In the genomic region with DNA sequence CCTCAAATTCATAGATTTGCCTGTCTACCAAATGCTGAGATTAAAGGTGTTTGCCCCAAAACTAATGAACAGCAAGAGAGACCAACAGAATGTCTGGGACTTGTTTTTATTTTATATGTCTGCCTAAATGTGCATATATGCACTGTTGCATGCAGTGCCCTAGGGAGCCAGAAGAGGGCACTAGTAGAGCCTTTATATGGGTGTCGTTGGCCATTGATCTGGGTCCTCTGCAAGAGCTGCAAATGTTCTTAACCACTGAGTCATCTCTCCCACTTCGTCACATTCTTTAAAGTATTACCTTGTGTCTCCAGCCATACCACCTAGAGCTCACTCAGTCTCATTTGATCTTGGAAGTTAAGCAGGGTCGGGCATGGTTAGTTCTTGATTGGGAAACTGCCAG, we compare ENCODE assay signal across 16 mouse cellular contexts. TPM values are rescaled to one million over a fixed set of nuclear protein-coding genes. Genes with fewer than 3 reads are reported as not detected.
DNase-seq lines count a peak whose midpoint lies in the region; ATAC-seq and TF ChIP-seq lines count a peak whose summit lies in the region.
"Had no signal": no experiment of that assay in that cellular context is flagged by ENCODE, and none has a peak within 500 bp of the region (broad histone marks: within the 10 kb centered on the region; RNA-seq: fewer than 3 reads in every experiment).

No protein-coding gene starts in this region.

- H3K9me3 ChIP-seq in forebrain, postnatal 0 days (ENCODE audit: low read length), result no peaks in the 10 kb centered on the region
- H3K9me3 ChIP-seq in forebrain, embryonic 16.5 days (ENCODE audit: control insufficient read depth, low read length), result no peaks in the 10 kb centered on the region
- no peaks in the 10 kb centered on the region for H3K9me3 ChIP-seq in liver, postnatal 0 days (ENCODE audit: low read length)
- no peaks in the 10 kb centered on the region; the same call in 1 of the 2 replicates for H3K9me3 ChIP-seq in liver, embryonic 12.5 days (replicated peaks)
- H3K9me3 ChIP-seq in forebrain, embryonic 15.5 days, result no peaks in the 10 kb centered on the region
- H3K9me3 ChIP-seq: heart, embryonic 15.5 days; hindbrain, embryonic 12.5 days; liver, embryonic 13.5 days; midbrain, embryonic 15.5 days; neural tube, embryonic 13.5 days had no signal

- H3K36me3 ChIP-seq in forebrain, postnatal 0 days (ENCODE audit: insufficient read depth), result no peaks in the 10 kb centered on the region
- H3K36me3 ChIP-seq in forebrain, embryonic 16.5 days (ENCODE audit: control insufficient read depth, insufficient read depth), result no peaks in the 10 kb centered on the region
- H3K36me3 ChIP-seq in liver, postnatal 0 days (replicated peaks; ENCODE audit: insufficient read depth, low read length), result no peaks in the 10 kb centered on the region
- peaks cover 52% of the 10 kb centered on the region for H3K36me3 ChIP-seq in liver, embryonic 12.5 days
- no peaks in the 10 kb centered on the region for H3K36me3 ChIP-seq in forebrain, embryonic 15.5 days
- H3K36me3 ChIP-seq: midbrain, embryonic 15.5 days had no signal

- no peak overlapping the region for H3K4me2 ChIP-seq in forebrain, postnatal 0 days (ENCODE audit: low read depth)
- no peak overlapping the region for H3K4me2 ChIP-seq in forebrain, embryonic 16.5 days (ENCODE audit: low read length)
- H3K4me2 ChIP-seq in liver, postnatal 0 days (ENCODE audit: low read depth, low read length), result no peak overlapping the region
- no peak overlapping the region for H3K4me2 ChIP-seq in liver, embryonic 12.5 days
- H3K4me2 ChIP-seq in forebrain, embryonic 15.5 days (replicated peaks), result no peak overlapping the region
- H3K4me2 ChIP-seq: heart, embryonic 15.5 days; hindbrain, embryonic 12.5 days; liver, embryonic 13.5 days; midbrain, embryonic 15.5 days; neural tube, embryonic 13.5 days had no signal

- H3K27me3 ChIP-seq in forebrain, postnatal 0 days (ENCODE audit: insufficient read depth, low read length), result no peaks in the 10 kb centered on the region; the same call in 1 of the 2 replicates
- peaks cover 6% of the 10 kb centered on the region for H3K27me3 ChIP-seq in forebrain, embryonic 16.5 days (replicated peaks; ENCODE audit: control insufficient read depth, insufficient read depth, low read length)
- H3K27me3 ChIP-seq in liver, postnatal 0 days (ENCODE audit: insufficient read depth, low read length), result no peaks in the 10 kb centered on the region
- no peaks in the 10 kb centered on the region for H3K27me3 ChIP-seq in liver, embryonic 12.5 days (replicated peaks)
- H3K27me3 ChIP-seq in forebrain, embryonic 15.5 days, result peaks cover 4% of the 10 kb centered on the region
- H3K27me3 ChIP-seq: heart, embryonic 15.5 days; hindbrain, embryonic 12.5 days; liver, embryonic 13.5 days; midbrain, embryonic 15.5 days had no signal

- no peak for TF ChIP-seq EP300 in liver, postnatal 0 days (IDR thresholded peaks at IDR 0.05; ENCODE audit: low read depth)

- 82% methylated on average over 3 of the region's 3 CpGs for WGBS in forebrain, postnatal 0 days
- 84% methylated on average over 3 of the region's 3 CpGs for WGBS in forebrain, embryonic 16.5 days
- WGBS in liver, postnatal 0 days (ENCODE audit: insufficient replicate concordance), result 88% methylated on average over 3 of the region's 3 CpGs
- WGBS in liver, embryonic 12.5 days (ENCODE audit: insufficient replicate concordance), result 71% methylated on average over 3 of the region's 3 CpGs
- WGBS in forebrain, embryonic 15.5 days, result 88% methylated on average over 3 of the region's 3 CpGs

- DNase-seq in forebrain, postnatal 0 days, result no peak
- no peak for DNase-seq in liver, postnatal 0 days
- DNase-seq in ES-CJ7 (ENCODE audit: low read depth, low spot score), result peak; percentile 46
- peak; percentile 6 for DNase-seq in c-Kit-positive CD71-negative TER-119-negative erythroid progenitor cells, embryonic 14.5 days (ENCODE audit: low read depth)
- no peak for DNase-seq in adrenal gland, postnatal 14 days
- DNase-seq: cerebellum, adult 2 months; liver, embryonic 13.5 days; spleen, adult 18-20 months had no signal

- H3K4me3 ChIP-seq in forebrain, postnatal 0 days (ENCODE audit: low read depth, low read length), result no peak overlapping the region
- H3K4me3 ChIP-seq in forebrain, embryonic 16.5 days (replicated peaks; ENCODE audit: low read length), result no peak overlapping the region
- no peak overlapping the region for H3K4me3 ChIP-seq in liver, postnatal 0 days (ENCODE audit: low read depth, low read length)
- no peak overlapping the region for H3K4me3 ChIP-seq in liver, embryonic 12.5 days
- no peak overlapping the region for H3K4me3 ChIP-seq in forebrain, embryonic 15.5 days
- H3K4me3 ChIP-seq: heart, embryonic 15.5 days; hindbrain, embryonic 12.5 days; liver, embryonic 13.5 days; midbrain, embryonic 15.5 days; neural tube, embryonic 13.5 days had no signal

- H3K9ac ChIP-seq in forebrain, postnatal 0 days, result no peak overlapping the region
- no peak overlapping the region for H3K9ac ChIP-seq in forebrain, embryonic 16.5 days (replicated peaks; ENCODE audit: low read depth, low read length)
- no peak overlapping the region for H3K9ac ChIP-seq in liver, postnatal 0 days (replicated peaks)
- H3K9ac ChIP-seq in liver, embryonic 12.5 days, result no peak overlapping the region
- H3K9ac ChIP-seq in forebrain, embryonic 15.5 days (replicated peaks), result no peak overlapping the region
- H3K9ac ChIP-seq: heart, embryonic 15.5 days; hindbrain, embryonic 12.5 days; liver, embryonic 13.5 days; midbrain, embryonic 15.5 days; neural tube, embryonic 13.5 days had no signal

- ATAC-seq in forebrain, postnatal 0 days, result no peak
- ATAC-seq in forebrain, embryonic 16.5 days, result no peak
- no peak for ATAC-seq in liver, postnatal 0 days
- no peak for ATAC-seq in liver, embryonic 12.5 days
- no peak for ATAC-seq in forebrain, embryonic 15.5 days (replicated peaks)
- ATAC-seq: midbrain, embryonic 15.5 days had no signal

- no peak overlapping the region for H3K27ac ChIP-seq in forebrain, postnatal 0 days (ENCODE audit: low read depth, low read length)
- H3K27ac ChIP-seq in forebrain, embryonic 16.5 days (ENCODE audit: low read length), result no peak overlapping the region
- H3K27ac ChIP-seq in liver, postnatal 0 days (ENCODE audit: low read depth), result no peak overlapping the region
- H3K27ac ChIP-seq in liver, embryonic 12.5 days, result no peak overlapping the region
- H3K27ac ChIP-seq in forebrain, embryonic 15.5 days (replicated peaks), result no peak overlapping the region
- H3K27ac ChIP-seq: heart, embryonic 15.5 days; hindbrain, embryonic 12.5 days; liver, embryonic 13.5 days; macrophage; midbrain, embryonic 15.5 days; neural tube, embryonic 13.5 days had no signal

- H3K4me1 ChIP-seq in forebrain, postnatal 0 days (ENCODE audit: insufficient read depth), result no peaks in the 10 kb centered on the region
- 0 out of 2 replicates have a peak, but pooled peaks cover 4% of the 10 kb centered on the region for H3K4me1 ChIP-seq in forebrain, embryonic 16.5 days (replicated peaks; ENCODE audit: control insufficient read depth, insufficient read depth, low read length)
- H3K4me1 ChIP-seq in liver, postnatal 0 days (ENCODE audit: insufficient read depth), result 0 out of 2 replicates have a peak, but pooled peaks cover 3% of the 10 kb centered on the region
- H3K4me1 ChIP-seq in liver, embryonic 12.5 days, result peaks cover 7% of the 10 kb centered on the region
- peaks cover 6% of the 10 kb centered on the region; the same call in 1 of the 2 replicates for H3K4me1 ChIP-seq in forebrain, embryonic 15.5 days

- TF ChIP-seq CTCF in forebrain, postnatal 0 days (IDR thresholded peaks at IDR 0.05; ENCODE audit: low read depth), result peak; percentile 37; the same call in 1 of the 2 replicates
- TF ChIP-seq CTCF in liver, postnatal 0 days (IDR thresholded peaks at IDR 0.05; ENCODE audit: low read depth), result peak; percentile 49

RNA-seq across cellular contexts. Expression of a gene that starts 37.3 kb away (rescaled TPM):
- total RNA-seq in forebrain, postnatal 0 days (2014; rRNA removed), result 26.6 and 35.4 TPM in 2 replicates
- 11.4 and 15.3 TPM in 2 replicates for polyA plus RNA-seq in forebrain, postnatal 0 days (2015; fragmentation: Nextera tagmentation; extraction: Ambion mirVana)
- polyA plus RNA-seq in forebrain, embryonic 16.5 days (2015; fragmentation: Nextera tagmentation; extraction: Ambion mirVana), result 5.8 and 7.9 TPM in 2 replicates
- polyA plus RNA-seq in liver, postnatal 0 days (2015; fragmentation: Nextera tagmentation; extraction: Ambion mirVana), result 5.8 and 7.1 TPM in 2 replicates
- polyA plus RNA-seq in liver, embryonic 12.5 days (2016; fragmentation: Nextera tagmentation; extraction: Ambion mirVana), result 9.2 and 10.0 TPM in 2 replicates
- polyA plus RNA-seq in forebrain, embryonic 15.5 days (2015; fragmentation: Nextera tagmentation; extraction: Ambion mirVana), result 10.3 and 11.8 TPM in 2 replicates
- 47.2 and 48.8 TPM in 2 replicates for total RNA-seq in adrenal gland, postnatal 14 days (2021)

Comparison
In these comparisons a context has a peak if more than half of its experiments do, and no peak if none do; other contexts are left out.
1. DNase-seq: peak in ES-CJ7 (single experiment) and c-Kit-positive CD71-negative TER-119-negative erythroid progenitor cells, embryonic 14.5 days (single experiment); none in forebrain, postnatal 0 days (single experiment), liver, postnatal 0 days (single experiment) and adrenal gland, postnatal 14 days (single experiment).